Mouse (Mus musculus): Measurements from ENCODE around the gene Tmem106c. TPM values are rescaled to one million over a fixed set of nuclear protein-coding genes. Genes with fewer than 3 reads are reported as not detected.

Gene Tmem106c
- polyA plus RNA-seq (2012; rRNA removed) = 58.3 and 63.6 TPM in 2 replicates

- H3K4me3 ChIP-seq (ENCODE audit: insufficient read depth, low read length) = peak within 1 kb of the TSS; percentile 78
- H3K4me1 ChIP-seq (ENCODE audit: control insufficient read depth, insufficient read depth, low read length) = no peaks in the 10 kb centered on the region
- H3K27ac ChIP-seq (ENCODE audit: insufficient read depth, low read length) = peak within 1 kb of the TSS; percentile 27; the same call in 1 of the 2 replicates
- TF ChIP-seq CTCF (IDR thresholded peaks at IDR 0.05; ENCODE audit: extremely low read depth, insufficient read depth, low read length) = peak; percentile 84
- peak; percentile 65 for TF ChIP-seq POLR2A (IDR thresholded peaks at IDR 0.05; ENCODE audit: extremely low read depth, insufficient read depth, low read length)
These were observed at the start of gene Tmem106c for GRCm38 (mm10) chr15:97963989-97964835. Gene Tmem106c, plus strand, starts transcription at chr15:97964200.

DNA sequence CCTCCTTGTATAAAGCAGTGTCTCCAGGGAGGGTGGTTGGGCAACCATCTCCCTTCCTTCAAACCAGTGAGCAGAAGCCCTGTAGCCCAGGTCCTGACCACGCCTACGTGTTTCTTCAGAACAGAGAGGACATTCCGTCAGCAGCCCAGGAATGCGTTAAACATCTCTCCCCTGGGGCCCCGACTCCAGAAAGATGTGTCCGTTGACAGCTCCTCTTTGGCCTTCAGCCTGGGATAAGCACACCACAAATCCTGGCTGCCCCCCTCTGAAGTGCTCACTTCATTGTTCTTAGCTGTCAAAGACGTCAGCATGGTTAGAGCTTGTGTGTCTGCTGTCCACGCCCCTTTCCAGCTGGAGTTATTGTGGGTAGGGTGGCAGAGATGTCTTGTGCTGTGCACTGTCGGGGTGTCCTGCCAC lies 49.7 kb upstream of the Tmem106c start:
- Histone ChIP-seq H3K4me1 (ENCODE audit: control insufficient read depth, insufficient read depth, low read length) (no peaks in the 10 kb centered on the region), H3K27ac (ENCODE audit: insufficient read depth, low read length) (no peak overlapping the region), H3K4me3 (ENCODE audit: insufficient read depth, low read length) (no peak overlapping the region)
- TF ChIP-seq CTCF (IDR thresholded peaks at IDR 0.05; ENCODE audit: extremely low read depth, insufficient read depth, low read length) = no peak
- TF ChIP-seq POLR2A (IDR thresholded peaks at IDR 0.05; ENCODE audit: extremely low read depth, insufficient read depth, low read length) = no peak

GRCm38 (mm10) chr15:97917994-97918393 lies 46.0 kb upstream of the Tmem106c start:
- Histone ChIP-seq H3K4me3 (ENCODE audit: insufficient read depth, low read length) (no peak overlapping the region), H3K4me1 (ENCODE audit: control insufficient read depth, insufficient read depth, low read length) (no peaks in the 10 kb centered on the region), H3K27ac (ENCODE audit: insufficient read depth, low read length) (no peak overlapping the region)
- TF ChIP-seq POLR2A (IDR thresholded peaks at IDR 0.05; ENCODE audit: extremely low read depth, insufficient read depth, low read length) (no peak), CTCF (IDR thresholded peaks at IDR 0.05; ENCODE audit: extremely low read depth, insufficient read depth, low read length) (no peak)

- no peak for TF ChIP-seq CTCF (IDR thresholded peaks at IDR 0.05; ENCODE audit: extremely low read depth, insufficient read depth, low read length)
- Histone ChIP-seq H3K4me1 (ENCODE audit: control insufficient read depth, insufficient read depth, low read length) (no peaks in the 10 kb centered on the region), H3K4me3 (ENCODE audit: insufficient read depth, low read length) (no peak overlapping the region), H3K27ac (ENCODE audit: insufficient read depth, low read length) (no peak overlapping the region)
These were observed 44.8 kb upstream of the Tmem106c start for GRCm38 (mm10) chr15:97919217-97919616.

DNA sequence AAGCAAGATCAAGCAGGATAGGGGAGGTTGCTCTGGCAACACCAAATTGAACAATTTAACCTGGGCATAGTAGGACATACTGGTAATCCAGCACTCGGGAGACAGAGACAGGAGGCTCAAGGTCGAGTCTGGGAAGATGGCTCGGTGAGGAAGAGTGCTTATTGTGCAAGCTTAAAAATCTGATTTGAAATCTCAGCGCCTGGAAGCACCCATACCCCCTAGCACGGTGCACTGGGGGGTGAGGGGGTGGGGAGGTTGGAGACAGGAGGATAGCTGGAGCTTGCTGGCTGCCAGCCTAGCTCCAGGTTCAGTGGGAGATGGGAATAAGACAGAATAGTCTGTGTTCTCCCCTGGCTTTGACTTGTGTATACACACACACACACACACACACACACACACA lies 43.7 kb upstream of the Tmem106c start:
- H3K4me3 ChIP-seq (ENCODE audit: insufficient read depth, low read length) = no peak overlapping the region
- no peak overlapping the region for H3K27ac ChIP-seq (ENCODE audit: insufficient read depth, low read length)
- H3K4me1 ChIP-seq (ENCODE audit: control insufficient read depth, insufficient read depth, low read length) = no peaks in the 10 kb centered on the region
- no peak for TF ChIP-seq CTCF (IDR thresholded peaks at IDR 0.05; ENCODE audit: extremely low read depth, insufficient read depth, low read length)
- no peak for TF ChIP-seq POLR2A (IDR thresholded peaks at IDR 0.05; ENCODE audit: extremely low read depth, insufficient read depth, low read length)

DNA sequence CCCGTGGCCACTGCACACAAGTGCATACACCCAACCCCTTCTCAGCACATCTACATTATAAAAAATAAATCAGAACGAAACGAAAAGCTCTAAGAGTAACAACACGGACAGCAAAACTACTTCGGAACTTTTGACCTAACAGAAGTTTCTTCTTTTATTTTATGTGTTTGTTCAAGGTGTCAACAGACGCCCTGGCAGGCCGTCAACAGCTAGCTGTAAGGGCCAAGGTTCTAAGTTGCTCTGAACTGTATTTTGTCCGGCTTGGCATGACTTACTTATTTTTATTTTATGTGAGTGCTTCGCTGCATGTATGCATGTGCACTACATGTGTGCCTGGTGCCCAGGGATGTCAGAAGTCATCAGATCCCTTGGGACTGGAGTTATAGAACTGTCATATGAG lies 42.2 kb upstream of the Tmem106c start:
- H3K4me3 ChIP-seq (ENCODE audit: insufficient read depth, low read length) = no peak overlapping the region
- no peak overlapping the region for H3K27ac ChIP-seq (ENCODE audit: insufficient read depth, low read length)
- TF ChIP-seq POLR2A (IDR thresholded peaks at IDR 0.05; ENCODE audit: extremely low read depth, insufficient read depth, low read length) (no peak), CTCF (IDR thresholded peaks at IDR 0.05; ENCODE audit: extremely low read depth, insufficient read depth, low read length) (no peak)
- no peaks in the 10 kb centered on the region for H3K4me1 ChIP-seq (ENCODE audit: control insufficient read depth, insufficient read depth, low read length)

DNA sequence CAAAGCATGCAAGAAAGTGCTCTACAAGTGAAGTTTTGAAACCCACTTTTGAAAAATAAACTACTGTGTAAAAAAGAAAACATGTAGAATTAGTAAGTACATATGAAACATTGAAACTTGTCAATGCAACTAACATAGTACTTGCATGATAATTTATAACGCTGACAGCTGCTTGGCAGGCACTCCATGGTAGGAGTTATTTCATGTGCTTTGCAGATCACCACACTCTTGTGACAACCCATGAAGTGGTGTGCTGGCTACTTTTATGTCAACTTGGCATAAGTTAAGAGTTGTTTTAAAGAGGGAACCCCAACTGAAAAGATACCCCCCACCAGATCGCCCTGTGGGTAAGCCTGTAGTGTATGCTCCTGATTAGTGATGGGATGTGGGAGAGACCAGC lies 41.6 kb upstream of the Tmem106c start:
- TF ChIP-seq CTCF (IDR thresholded peaks at IDR 0.05; ENCODE audit: extremely low read depth, insufficient read depth, low read length) = no peak
- no peak overlapping the region for H3K4me3 ChIP-seq (ENCODE audit: insufficient read depth, low read length)
- no peaks in the 10 kb centered on the region for H3K4me1 ChIP-seq (ENCODE audit: control insufficient read depth, insufficient read depth, low read length)
- no peak overlapping the region for H3K27ac ChIP-seq (ENCODE audit: insufficient read depth, low read length)

DNA sequence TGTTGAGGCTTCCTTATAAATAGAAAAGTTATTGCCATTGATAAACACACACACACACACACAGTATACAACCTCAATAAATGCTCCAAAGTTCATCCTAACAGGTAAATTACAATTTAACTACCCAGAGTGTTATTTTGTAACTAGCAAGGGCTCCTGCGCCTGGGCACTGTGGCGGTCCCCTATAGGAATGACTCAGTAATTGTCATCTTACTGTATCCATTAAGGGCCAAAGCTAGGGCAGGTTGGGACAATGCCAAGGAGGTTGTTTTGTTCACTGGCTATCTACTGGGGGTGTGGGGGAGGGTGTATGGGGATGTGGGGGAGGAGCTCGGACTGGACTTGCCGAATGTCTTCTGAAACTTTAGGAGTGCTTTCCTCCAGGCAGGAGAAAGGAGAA lies 37.0 kb upstream of the Tmem106c start:
- Histone ChIP-seq H3K4me3 (ENCODE audit: insufficient read depth, low read length) (no peak overlapping the region), H3K4me1 (ENCODE audit: control insufficient read depth, insufficient read depth, low read length) (no peaks in the 10 kb centered on the region), H3K27ac (ENCODE audit: insufficient read depth, low read length) (no peak overlapping the region)
- no peak for TF ChIP-seq CTCF (IDR thresholded peaks at IDR 0.05; ENCODE audit: extremely low read depth, insufficient read depth, low read length)
- TF ChIP-seq POLR2A (IDR thresholded peaks at IDR 0.05; ENCODE audit: extremely low read depth, insufficient read depth, low read length) = no peak

GRCm38 (mm10) chr15:97927821-97928220 lies 36.2 kb upstream of the Tmem106c start:
- H3K4me3 ChIP-seq (ENCODE audit: insufficient read depth, low read length) = no peak overlapping the region
- H3K4me1 ChIP-seq (ENCODE audit: control insufficient read depth, insufficient read depth, low read length) = no peaks in the 10 kb centered on the region
- no peak overlapping the region for H3K27ac ChIP-seq (ENCODE audit: insufficient read depth, low read length)
- TF ChIP-seq POLR2A (IDR thresholded peaks at IDR 0.05; ENCODE audit: extremely low read depth, insufficient read depth, low read length) (no peak), CTCF (IDR thresholded peaks at IDR 0.05; ENCODE audit: extremely low read depth, insufficient read depth, low read length) (no peak)

DNA sequence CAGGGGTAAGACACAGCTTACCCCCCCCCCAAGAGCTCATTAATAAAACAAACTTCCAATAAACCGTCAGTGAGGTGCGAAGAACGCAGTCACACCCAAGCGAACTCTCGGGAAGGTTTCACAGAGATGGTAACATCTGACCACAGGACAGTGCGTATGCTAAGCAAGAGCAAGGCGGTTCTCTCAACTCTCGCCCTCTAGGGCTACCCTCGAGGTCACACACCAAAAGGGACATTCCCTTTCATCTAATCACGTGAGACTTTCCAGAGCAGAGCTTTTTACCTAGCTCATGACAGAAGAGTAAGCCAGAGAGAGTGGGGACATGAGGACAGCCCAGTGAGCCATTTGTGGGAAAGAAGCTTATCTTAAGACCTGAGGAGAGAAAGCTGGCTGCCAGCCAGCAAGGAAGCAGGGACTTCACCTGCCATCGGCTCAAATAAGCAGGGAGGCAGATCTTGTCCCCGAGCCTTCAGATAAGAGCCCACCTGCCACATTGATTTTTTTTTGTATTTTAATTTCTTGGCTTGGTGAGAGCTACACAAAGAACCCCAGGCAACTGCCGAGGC lies 34.7 kb upstream of the Tmem106c start:
- no peaks in the 10 kb centered on the region for H3K4me1 ChIP-seq (ENCODE audit: control insufficient read depth, insufficient read depth, low read length)
- H3K4me3 ChIP-seq (ENCODE audit: insufficient read depth, low read length) = no peak overlapping the region
- TF ChIP-seq CTCF (IDR thresholded peaks at IDR 0.05; ENCODE audit: extremely low read depth, insufficient read depth, low read length) = no peak
- no peak for TF ChIP-seq POLR2A (IDR thresholded peaks at IDR 0.05; ENCODE audit: extremely low read depth, insufficient read depth, low read length)

More for the DNA sequence above, 34.7 kb upstream of the Tmem106c start:
- no peak overlapping the region for H3K27ac ChIP-seq (ENCODE audit: insufficient read depth, low read length)
